Comparison of ENCODE assay signal across 9 mouse cellular contexts in the genomic region with DNA sequence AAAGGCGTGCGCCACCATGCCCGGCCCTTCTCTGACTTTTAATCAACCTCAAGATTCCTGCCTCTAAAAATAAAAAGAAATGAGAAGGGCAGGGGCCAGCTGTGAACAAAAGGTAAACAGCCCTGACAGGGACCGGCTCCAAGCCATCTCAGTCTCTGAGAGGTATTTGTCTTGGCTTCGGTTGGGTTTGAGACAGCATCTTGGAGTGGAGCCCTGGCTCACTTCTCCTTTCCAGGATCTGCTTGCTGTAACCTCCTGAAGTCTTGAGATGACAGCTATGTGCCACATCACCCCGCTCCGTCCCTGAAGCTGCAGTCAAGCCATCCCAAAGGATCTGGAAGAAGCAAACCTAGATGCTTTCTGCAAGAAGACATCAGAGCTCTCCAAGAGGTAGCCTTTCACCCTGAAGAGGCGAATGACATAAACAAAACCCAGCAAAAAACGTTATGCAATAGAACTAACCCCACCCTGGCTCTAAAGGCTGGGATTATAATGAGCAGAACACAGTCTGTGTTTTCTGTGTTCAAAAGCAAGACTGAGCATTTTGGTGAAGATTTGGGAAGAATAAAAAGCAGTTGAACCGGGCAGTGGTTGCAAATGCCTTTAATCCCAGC. TPM values are rescaled to one million over a fixed set of nuclear protein-coding genes. Genes with fewer than 3 reads are reported as not detected.
DNase-seq lines count a peak whose midpoint lies in the region.
"Had no signal": no experiment of that assay in that cellular context is flagged by ENCODE, and none has a peak within 500 bp of the region (broad histone marks: within the 10 kb centered on the region; RNA-seq: fewer than 3 reads in every experiment).

No protein-coding gene starts in this region.

- DNase-seq in gastrocnemius, adult 18-20 months (ENCODE audit: low spot score): peak; percentile 70
- no peak for DNase-seq in gastrocnemius, postnatal 4 days (ENCODE audit: low spot score in 2 of 2)
- peak; percentile 53 to 77 for DNase-seq in gastrocnemius, adult 8-10 months (ENCODE audit: low spot score in 2 of 2)
- peak; percentile 46 to 65 for DNase-seq in kidney, adult 8-10 months
- DNase-seq in lung, postnatal 4 days: peak; percentile 27 to 69
- no peak for DNase-seq in left cerebral cortex, adult 9 months (ENCODE audit: low spot score in 2 of 2)
- no peak for DNase-seq in yolk sac, embryonic 10.5 days (ENCODE audit: low spot score)
- DNase-seq in cerebellum, adult 8-10 months: no peak
- DNase-seq: layer of hippocampus, adult 9-11 months had no signal

RNA-seq across cellular contexts. Expression of a gene that starts 26.9 kb away (rescaled TPM):
- 10 to 100 TPM; 29.4 to 29.7 TPM for total RNA-seq in gastrocnemius, adult 18-20 months (2021)
- 10 to 100 TPM; 45.3 to 47.3 TPM for total RNA-seq in gastrocnemius, postnatal 4 days (2021)
- 10 to 100 TPM; 28.7 to 33.9 (median 32.7) TPM for total RNA-seq in gastrocnemius, adult 8-10 months (2022)

Comparison
In these comparisons a context has a peak if more than half of its experiments do, and no peak if none do; other contexts are left out.
1. DNase-seq: peak in gastrocnemius, adult 18-20 months (single experiment), gastrocnemius, adult 8-10 months (2 of 2), kidney, adult 8-10 months (2 of 2) and lung, postnatal 4 days (2 of 2); none in gastrocnemius, postnatal 4 days (0 of 2), left cerebral cortex, adult 9 months (0 of 2), yolk sac, embryonic 10.5 days (single experiment) and cerebellum, adult 8-10 months (single experiment).